Mouse (Mus musculus): Measurements from ENCODE around the gene Col23a1.

DNA sequence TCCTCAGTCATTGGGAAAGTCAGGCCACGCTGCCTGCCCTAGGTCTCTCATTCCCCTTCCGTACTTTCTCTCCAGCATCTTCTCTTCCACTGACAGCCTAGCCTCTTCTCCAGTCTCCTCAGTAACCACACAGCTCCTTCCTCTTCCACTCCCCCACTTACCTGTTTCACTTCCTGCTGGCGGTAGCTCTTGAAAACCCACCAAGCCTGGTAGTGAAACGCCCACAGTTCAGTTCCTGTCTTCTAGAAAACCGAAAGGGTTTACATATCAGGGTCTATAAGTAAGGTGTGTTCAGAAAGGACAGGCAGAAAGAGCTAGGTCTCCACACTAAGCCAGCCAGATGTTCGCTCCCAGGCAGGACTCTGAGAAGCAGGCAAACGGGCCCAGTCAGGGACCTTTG lies 287.9 kb downstream of the Col23a1 start:
- TF ChIP-seq CTCF (conservative IDR thresholded peaks at IDR 0.05; ENCODE audit: insufficient read depth, insufficient read length, low read depth, low read length) (no peak), POLR2A (IDR thresholded peaks at IDR 0.05; ENCODE audit: low read depth, low read length) (no peak)

All from kidney, adult 2 months (tissue).